Mouse (Mus musculus) lung, embryonic 14.5 days (tissue): ENCODE measurements at regions not wholly inside any gene's neighbourhood (a gene's known extent, or its start where the extent isn't known, plus 50 kb on each side); places are given as distances from the start of the nearest gene placed in this dataset.

Experiments
- ATAC-seq: fragments of 200-750 bp; cut with Nextera tagmentation; 2 replicates; pipeline ENCODE4 v1.8.0; 2017; ENCODE audit warnings: mild to moderate bottlenecking, moderate TSS enrichment, moderate library complexity; ENCODE audit not compliant: insufficient read depth
- DNase-seq: peaks from one replicate; pipeline ENCODE4 v3.0.0-alpha.2; 2015
- H3K27ac ChIP-seq: fragments of 300-500 bp; sonication (generic); 2 replicates; pipeline ENCODE4 v1.5.1; 2014; ENCODE audit warnings: low read depth, mild to moderate bottlenecking, moderate library complexity
- H3K27me3 ChIP-seq: fragments of 300-500 bp; sonication (generic); 2 replicates; pipeline ENCODE4 v1.6.1; 2014; ENCODE audit warnings: low read length, control low read depth; ENCODE audit not compliant: insufficient read depth
- H3K36me3 ChIP-seq: fragments of 300-500 bp; sonication (generic); 2 replicates; pipeline ENCODE4 v1.6.1; 2014; ENCODE audit warnings: control low read depth; ENCODE audit not compliant: insufficient read depth
- H3K4me1 ChIP-seq: fragments of 300-500 bp; sonication (generic); 2 replicates; pipeline ENCODE4 v1.6.1; 2014; ENCODE audit warnings: antibody characterized with exemption, control low read depth; ENCODE audit not compliant: insufficient read depth
- H3K4me2 ChIP-seq: fragments of 300-500 bp; sonication (generic); 2 replicates; pipeline ENCODE4 v1.6.1; 2014; ENCODE audit warnings: mild to moderate bottlenecking
- H3K4me3 ChIP-seq: fragments of 300-500 bp; sonication (generic); 2 replicates; pipeline ENCODE4 v1.5.1; 2014; ENCODE audit warnings: low read depth, low read length
- H3K9ac ChIP-seq: fragments of 300-500 bp; sonication (generic); 2 replicates; pipeline ENCODE4 v1.6.1; 2014
- H3K9me3 ChIP-seq: fragments of 300-500 bp; sonication (generic); 2 replicates; pipeline ENCODE4 v1.6.1; 2016; ENCODE audit warnings: low read depth, low read length, control low read depth
- CTCF ChIP-seq: IDR thresholded peaks from 2 replicates; pipeline ENCODE4 v1.5.1; 2016; ENCODE audit warnings: antibody characterized with exemption, low read depth
- WGBS: fragments of 180-500 bp; shearing (Covaris S2); extraction: QIAGEN DNeasy Blood & Tissue Kit; methylation state at CpG from one replicate; pipeline ENCODE4 v1.1.7; 2014; 5-methylcytosine and 5-hydroxymethylcytosine counted together

GRCm38 (mm10) chr17:80785476-80785875, 57.2 kb upstream of the Map4k3 start:
- H3K4me1 ChIP-seq, result peaks cover 21% of the 10 kb centered on the region
- peak overlapping the region; percentile 83 for H3K27ac ChIP-seq
- no peak overlapping the region for H3K4me3 ChIP-seq
- no peak overlapping the region for H3K9ac ChIP-seq
- no peak for TF ChIP-seq CTCF
- ATAC-seq (no peak), DNase-seq (no peak)
- no peaks in the 10 kb centered on the region for H3K9me3 ChIP-seq
- no peak overlapping the region for H3K4me2 ChIP-seq
- 63% methylated on average over 8 of the region's 8 CpGs for WGBS
- H3K36me3 ChIP-seq, result no peaks in the 10 kb centered on the region
- H3K27me3 ChIP-seq, result no peaks in the 10 kb centered on the region

GRCm38 (mm10) chr17:80785049-80785448, 56.8 kb upstream of the Map4k3 start:
- WGBS, result 12% methylated on average over 4 of the region's 4 CpGs
- Histone ChIP-seq H3K27ac (peak overlapping the region; percentile 83; the same call in 1 of the 2 replicates), H3K27me3 (no peaks in the 10 kb centered on the region), H3K4me3 (no peak overlapping the region), H3K4me2 (no peak overlapping the region), H3K36me3 (no peaks in the 10 kb centered on the region), H3K4me1 (peaks cover 21% of the 10 kb centered on the region), H3K9ac (no peak overlapping the region), H3K9me3 (no peaks in the 10 kb centered on the region)
- TF ChIP-seq CTCF, result no peak
- ATAC-seq (no peak), DNase-seq (peak; percentile 68)

GRCm38 (mm10) chr17:80782233-80782632, 53.9 kb upstream of the Map4k3 start:
- 18% methylated on average over 1 of the region's 1 CpGs for WGBS
- Histone ChIP-seq H3K27ac (no peak overlapping the region), H3K4me2 (no peak overlapping the region), H3K9ac (no peak overlapping the region), H3K4me3 (no peak overlapping the region), H3K36me3 (no peaks in the 10 kb centered on the region), H3K9me3 (no peaks in the 10 kb centered on the region), H3K4me1 (peaks cover 25% of the 10 kb centered on the region), H3K27me3 (no peaks in the 10 kb centered on the region)
- no peak for DNase-seq
- no peak for ATAC-seq
- no peak for TF ChIP-seq CTCF

- Histone ChIP-seq H3K4me1 (peaks cover 19% of the 10 kb centered on the region; the same call in 1 of the 2 replicates), H3K9me3 (no peaks in the 10 kb centered on the region), H3K27me3 (no peaks in the 10 kb centered on the region), H3K27ac (no peak overlapping the region), H3K9ac (no peak overlapping the region), H3K36me3 (no peaks in the 10 kb centered on the region), H3K4me2 (no peak overlapping the region), H3K4me3 (no peak overlapping the region)
- no peak for TF ChIP-seq CTCF
- 91% methylated on average over 12 of the region's 12 CpGs for WGBS
- DNase-seq (no peak), ATAC-seq (no peak)
Measured at GRCm38 (mm10) chr17:80781621-80782020, 53.3 kb upstream of the Map4k3 start.

- WGBS, result 55% methylated on average over 7 of the region's 7 CpGs
- no peaks in the 10 kb centered on the region for H3K27me3 ChIP-seq
- peaks cover 13% of the 10 kb centered on the region; the same call in 1 of the 2 replicates for H3K4me1 ChIP-seq
- H3K4me2 ChIP-seq, result no peak overlapping the region
- no peaks in the 10 kb centered on the region for H3K36me3 ChIP-seq
- peak overlapping the region; percentile 31; the same call in 1 of the 2 replicates for H3K27ac ChIP-seq
- no peak overlapping the region for H3K4me3 ChIP-seq
- H3K9me3 ChIP-seq, result no peaks in the 10 kb centered on the region
- ATAC-seq (no peak), DNase-seq (no peak)
- TF ChIP-seq CTCF, result no peak
- no peak overlapping the region for H3K9ac ChIP-seq
Measured at GRCm38 (mm10) chr17:80780303-80780702, 52.0 kb upstream of the Map4k3 start.

GRCm38 (mm10) chr17:80779782-80780181, 51.5 kb upstream of the Map4k3 start:
- H3K36me3 ChIP-seq, result no peaks in the 10 kb centered on the region
- no peaks in the 10 kb centered on the region for H3K27me3 ChIP-seq
- no peak for TF ChIP-seq CTCF
- H3K9ac ChIP-seq, result no peak overlapping the region
- H3K4me3 ChIP-seq, result no peak overlapping the region
- H3K27ac ChIP-seq, result 0 out of 2 replicates have a peak overlapping the region, but pooled peaks have one; percentile 31
- peak; percentile 72 for DNase-seq
- no peak overlapping the region for H3K4me2 ChIP-seq
- no peak for ATAC-seq
- no peaks in the 10 kb centered on the region for H3K9me3 ChIP-seq
- WGBS, result 40% methylated on average over 6 of the region's 6 CpGs
- peaks cover 11% of the 10 kb centered on the region; the same call in 1 of the 2 replicates for H3K4me1 ChIP-seq
